Mouse (Mus musculus): ENCODE results near the gene Tbc1d5.

Tbc1d5 gene

GRCm38 (mm10) chr17:51104294-51104693 lies 74.9 kb downstream of the Tbc1d5 start:
- no peak for DNase-seq (ENCODE audit: low spot score)

- no peak for DNase-seq (ENCODE audit: low spot score)
Observed at GRCm38 (mm10) chr17:51043869-51044268, 135.3 kb downstream of the Tbc1d5 start.

- DNase-seq (ENCODE audit: low spot score) = no peak
Observed at GRCm38 (mm10) chr17:51040861-51041260, 138.3 kb downstream of the Tbc1d5 start.

GRCm38 (mm10) chr17:51023227-51023626 lies 155.9 kb downstream of the Tbc1d5 start:
- DNase-seq (ENCODE audit: low spot score) = no peak

- no peak for DNase-seq (ENCODE audit: low spot score)
Observed at GRCm38 (mm10) chr17:51016384-51016783, 162.8 kb downstream of the Tbc1d5 start.

- no peak for DNase-seq (ENCODE audit: low spot score)
Observed at GRCm38 (mm10) chr17:51013908-51014307, 165.2 kb downstream of the Tbc1d5 start.

GRCm38 (mm10) chr17:51003179-51003578 lies 176.0 kb downstream of the Tbc1d5 start:
- DNase-seq (ENCODE audit: low spot score) = no peak

GRCm38 (mm10) chr17:50998216-50998615 lies 180.9 kb downstream of the Tbc1d5 start:
- no peak for DNase-seq (ENCODE audit: low spot score)

- DNase-seq (ENCODE audit: low spot score) = no peak
Observed at GRCm38 (mm10) chr17:50993294-50993993, 185.7 kb downstream of the Tbc1d5 start.

- no peak for DNase-seq (ENCODE audit: low spot score)
Observed at GRCm38 (mm10) chr17:50990770-50991405, 188.3 kb downstream of the Tbc1d5 start.

GRCm38 (mm10) chr17:50987935-50988334 lies 191.2 kb downstream of the Tbc1d5 start:
- no peak for DNase-seq (ENCODE audit: low spot score)

- DNase-seq (ENCODE audit: low spot score) = no peak
Observed at GRCm38 (mm10) chr17:50981933-50982332, 197.2 kb downstream of the Tbc1d5 start.

- no peak for DNase-seq (ENCODE audit: low spot score)
Observed at GRCm38 (mm10) chr17:50972142-50972541, 207.0 kb downstream of the Tbc1d5 start.

- DNase-seq (ENCODE audit: low spot score) = no peak
Observed at GRCm38 (mm10) chr17:50966147-50966546, 213.0 kb downstream of the Tbc1d5 start.

GRCm38 (mm10) chr17:50954313-50954712 lies 224.8 kb downstream of the Tbc1d5 start:
- DNase-seq (ENCODE audit: low spot score) = no peak

GRCm38 (mm10) chr17:50922308-50922707 lies 256.8 kb downstream of the Tbc1d5 start:
- no peak for DNase-seq (ENCODE audit: low spot score)

- DNase-seq (ENCODE audit: low spot score) = no peak
Observed at GRCm38 (mm10) chr17:50915216-50915615, 263.9 kb downstream of the Tbc1d5 start.

GRCm38 (mm10) chr17:50908568-50909335 lies 270.4 kb downstream of the Tbc1d5 start:
- DNase-seq (ENCODE audit: low spot score) = no peak

GRCm38 (mm10) chr17:50908160-50908559 lies 271.0 kb downstream of the Tbc1d5 start:
- DNase-seq (ENCODE audit: low spot score) = no peak

GRCm38 (mm10) chr17:50906630-50907029 lies 272.5 kb downstream of the Tbc1d5 start:
- DNase-seq (ENCODE audit: low spot score) = no peak

- no peak for DNase-seq (ENCODE audit: low spot score)
Observed at GRCm38 (mm10) chr17:50904463-50904862, 274.7 kb downstream of the Tbc1d5 start.

- no peak for DNase-seq (ENCODE audit: low spot score)
Observed at GRCm38 (mm10) chr17:50897867-50898266, 281.3 kb downstream of the Tbc1d5 start.

- DNase-seq (ENCODE audit: low spot score) = no peak
Observed at GRCm38 (mm10) chr17:50889475-50889874, 289.7 kb downstream of the Tbc1d5 start.
